8 mouse cellular contexts compared by ENCODE assay signal in genomic region chr7:67445203-67446041, GRCm38 (mm10).
DNase-seq lines count a peak whose midpoint lies in the region; ATAC-seq and TF ChIP-seq lines count a peak whose summit lies in the region.

No protein-coding gene starts in this region.

- H3K36me3 ChIP-seq in kidney, embryonic 14.5 days (ENCODE audit: control insufficient read depth, insufficient read depth, low read length): no peaks in the 10 kb centered on the region
- peaks cover 0 to 10% of the 10 kb centered on the region in 2 experiments; a peak in 2 of 4 replicates for H3K36me3 ChIP-seq in MEL (ENCODE audit: control insufficient read depth in 1 of 2, insufficient read depth in 2 of 2, low read length in 2 of 2)
- no peaks in the 10 kb centered on the region for H3K36me3 ChIP-seq in limb, embryonic 12.5 days
- no peaks in the 10 kb centered on the region for H3K36me3 ChIP-seq in neural tube, embryonic 13.5 days

- TF ChIP-seq POLR2A in MEL (IDR thresholded peaks at IDR 0.05; ENCODE audit: control insufficient read depth in 1 of 2, insufficient read depth in 1 of 2, low read depth in 1 of 2, low read length in 2 of 2, poor library complexity in 1 of 2): no peak

- TF ChIP-seq CTCF in MEL (IDR thresholded peaks at IDR 0.05 in 2 of 3, conservative IDR thresholded peaks at IDR 0.05 in 1 of 3; ENCODE audit: control insufficient read depth in 1 of 3, insufficient read depth in 1 of 3, low read depth in 2 of 3, low read length in 3 of 3, poor library complexity in 1 of 3, severe bottlenecking in 1 of 3): no peak

- no peaks in the 10 kb centered on the region for H3K79me2 ChIP-seq in MEL (ENCODE audit: control insufficient read depth, insufficient read depth, low read length, poor library complexity)

- H3K4me1 ChIP-seq in kidney, embryonic 14.5 days (ENCODE audit: control insufficient read depth, insufficient read depth, low read length): peaks cover 33% of the 10 kb centered on the region
- peaks cover 0 to 15% of the 10 kb centered on the region in 2 experiments; a peak in 2 of 4 replicates for H3K4me1 ChIP-seq in MEL (ENCODE audit: control insufficient read depth in 1 of 2, insufficient read depth in 2 of 2, low read length in 2 of 2)
- peaks cover 46% of the 10 kb centered on the region for H3K4me1 ChIP-seq in limb, embryonic 12.5 days (replicated peaks)
- H3K4me1 ChIP-seq in neural tube, embryonic 13.5 days (replicated peaks): peaks cover 50% of the 10 kb centered on the region

- H3K4me3 ChIP-seq in kidney, embryonic 14.5 days (ENCODE audit: low read length): no peak overlapping the region
- peak overlapping the region; percentile 16 to 44 for H3K4me3 ChIP-seq in MEL (ENCODE audit: control insufficient read depth in 1 of 2, insufficient read depth in 1 of 2, low read depth in 2 of 2, low read length in 2 of 2)
- H3K4me3 ChIP-seq in limb, embryonic 12.5 days (replicated peaks): no peak overlapping the region
- no peak overlapping the region for H3K4me3 ChIP-seq in neural tube, embryonic 13.5 days

- no peak overlapping the region for H3K27ac ChIP-seq in kidney, embryonic 14.5 days (ENCODE audit: low read depth, low read length)
- H3K27ac ChIP-seq in MEL (ENCODE audit: control insufficient read depth, low read depth, low read length): no peak overlapping the region; the same call in 1 of the 2 replicates
- H3K27ac ChIP-seq in limb, embryonic 12.5 days: peak overlapping the region; percentile 45; the same call in 1 of the 2 replicates
- H3K27ac ChIP-seq in neural tube, embryonic 13.5 days (replicated peaks): peak overlapping the region; percentile 78

- TF ChIP-seq RAD21 in MEL (IDR thresholded peaks at IDR 0.05; ENCODE audit: low read depth, low read length): no peak

- DNase-seq in kidney, adult 8-10 months: no peak
- peak; percentile 73 for DNase-seq in MEL (ENCODE audit: low read depth, low spot score)
- DNase-seq in gastrocnemius, postnatal 10 days: peak; percentile 39
- no peak for DNase-seq in testis, postnatal 14 days (ENCODE audit: low spot score)
- DNase-seq in urinary bladder, postnatal 10 days (ENCODE audit: low spot score): no peak

- H3K4me2 ChIP-seq in kidney, embryonic 14.5 days (replicated peaks; ENCODE audit: low read depth, low read length): no peak overlapping the region
- H3K4me2 ChIP-seq in limb, embryonic 12.5 days: no peak overlapping the region
- no peak overlapping the region; the same call in 1 of the 2 replicates for H3K4me2 ChIP-seq in neural tube, embryonic 13.5 days

- WGBS in kidney, embryonic 14.5 days: 33% methylated on average over 12 of the region's 12 CpGs
- WGBS in limb, embryonic 12.5 days: 35% methylated on average over 12 of the region's 12 CpGs
- WGBS in neural tube, embryonic 13.5 days: 16% methylated on average over 12 of the region's 12 CpGs

- H3K9me3 ChIP-seq in kidney, embryonic 14.5 days (ENCODE audit: control insufficient read depth, low read length): no peaks in the 10 kb centered on the region
- no peaks in the 10 kb centered on the region for H3K9me3 ChIP-seq in MEL (replicated peaks; ENCODE audit: insufficient read depth, low read length)
- H3K9me3 ChIP-seq in limb, embryonic 12.5 days: 0 out of 2 replicates have a peak, but pooled peaks cover 3% of the 10 kb centered on the region
- no peaks in the 10 kb centered on the region for H3K9me3 ChIP-seq in neural tube, embryonic 13.5 days

- TF ChIP-seq EP300 in MEL (IDR thresholded peaks at IDR 0.05; ENCODE audit: low read depth in 1 of 2, low read length in 2 of 2): 0 out of 4 replicates have a peak, but pooled peaks of 1 of the 2 experiments have one; percentile 29

- H3K9ac ChIP-seq in kidney, embryonic 14.5 days (ENCODE audit: low read depth, low read length): no peak overlapping the region
- peak overlapping the region; percentile 44 for H3K9ac ChIP-seq in MEL (ENCODE audit: control insufficient read depth, low read depth, low read length, poor library complexity, severe bottlenecking)
- H3K9ac ChIP-seq in limb, embryonic 12.5 days (replicated peaks): no peak overlapping the region
- H3K9ac ChIP-seq in neural tube, embryonic 13.5 days: peak overlapping the region; percentile 44

- ATAC-seq in kidney, embryonic 14.5 days (ENCODE audit: low FRiP score, low TSS enrichment): 0 out of 2 replicates have a peak, but pooled peaks have one; percentile 40
- no peak for ATAC-seq in limb, embryonic 12.5 days (ENCODE audit: insufficient number of reproducible peaks, insufficient read depth, low FRiP score, low TSS enrichment, low read depth)
- ATAC-seq in neural tube, embryonic 13.5 days (ENCODE audit: low read depth): peak; percentile 41

- H3K27me3 ChIP-seq in kidney, embryonic 14.5 days (ENCODE audit: control insufficient read depth, insufficient read depth, low read length): no peaks in the 10 kb centered on the region
- 0 out of 4 replicates have a peak, but pooled peaks cover 2% of the 10 kb centered on the region in 2 experiments for H3K27me3 ChIP-seq in MEL (ENCODE audit: control insufficient read depth in 1 of 2, insufficient read depth in 2 of 2, low read length in 2 of 2)
- no peaks in the 10 kb centered on the region for H3K27me3 ChIP-seq in limb, embryonic 12.5 days
- H3K27me3 ChIP-seq in neural tube, embryonic 13.5 days: no peaks in the 10 kb centered on the region

TF ChIP-seq in MEL, 35 proteins besides CTCF, POLR2A, EP300 and RAD21:
- 0 out of 2 replicates have a peak, but pooled peaks have one; percentile 24 for TF ChIP-seq ETS1 (IDR thresholded peaks at IDR 0.05; ENCODE audit: low read depth, low read length)
- no peak for TF ChIP-seq ZC3H11A (IDR thresholded peaks at IDR 0.05; ENCODE audit: low read depth, low read length)
- TF ChIP-seq USF1 (IDR thresholded peaks at IDR 0.05; ENCODE audit: low read depth, low read length): no peak
- TF ChIP-seq ZKSCAN1 (IDR thresholded peaks at IDR 0.05; ENCODE audit: low read depth, low read length): no peak
- no peak for TF ChIP-seq TCF12 (IDR thresholded peaks at IDR 0.05; ENCODE audit: low read depth, low read length)
- no peak for TF ChIP-seq E2F4 (IDR thresholded peaks at IDR 0.05; ENCODE audit: borderline replicate concordance, low read depth, low read length)
- no peak for TF ChIP-seq POLR2AphosphoS5 (IDR thresholded peaks at IDR 0.05; ENCODE audit: borderline replicate concordance, low read depth, low read length)
- TF ChIP-seq MXI1 (IDR thresholded peaks at IDR 0.05; ENCODE audit: low read depth, low read length): no peak
- TF ChIP-seq TAL1 (IDR thresholded peaks at IDR 0.05; ENCODE audit: low read length): no peak
- no peak for TF ChIP-seq SMC3 (IDR thresholded peaks at IDR 0.05; ENCODE audit: low read depth, low read length)
- TF ChIP-seq HCFC1 (IDR thresholded peaks at IDR 0.05; ENCODE audit: low read depth, low read length): 0 out of 2 replicates have a peak, but pooled peaks have one; percentile 17
- no peak for TF ChIP-seq CHD2 (IDR thresholded peaks at IDR 0.05; ENCODE audit: low read length)
- TF ChIP-seq GATA1 (IDR thresholded peaks at IDR 0.05; ENCODE audit: low read depth, low read length): no peak
- no peak for TF ChIP-seq MYB (IDR thresholded peaks at IDR 0.05; ENCODE audit: low read depth, low read length)
- no peak for TF ChIP-seq MEF2A (IDR thresholded peaks at IDR 0.05; ENCODE audit: extremely low read depth, insufficient replicate concordance, low read depth, low read length, poor library complexity, severe bottlenecking)
- TF ChIP-seq SIN3A (IDR thresholded peaks at IDR 0.05; ENCODE audit: low read length): 0 out of 2 replicates have a peak, but pooled peaks have one; percentile 30
- no peak for TF ChIP-seq USF2 (IDR thresholded peaks at IDR 0.05; ENCODE audit: borderline replicate concordance in 1 of 2, insufficient read depth in 1 of 2, low read depth in 1 of 2, low read length in 2 of 2)
- 0 out of 2 replicates have a peak, but pooled peaks have one; percentile 10 for TF ChIP-seq BHLHE40 (IDR thresholded peaks at IDR 0.05; ENCODE audit: borderline replicate concordance, low read depth, low read length)
- TF ChIP-seq MAFK (IDR thresholded peaks at IDR 0.05; ENCODE audit: borderline replicate concordance, low read depth, low read length): peak; percentile 85
- TF ChIP-seq NRF1 (IDR thresholded peaks at IDR 0.05; ENCODE audit: insufficient read depth, low read depth, low read length, poor library complexity, severe bottlenecking): no peak
- no peak for TF ChIP-seq KAT2A (conservative IDR thresholded peaks at IDR 0.05; ENCODE audit: low read depth, low read length)
- no peak for TF ChIP-seq RCOR1 (IDR thresholded peaks at IDR 0.05; ENCODE audit: low read depth, low read length)
- TF ChIP-seq MAZ (IDR thresholded peaks at IDR 0.05; ENCODE audit: low read depth, low read length): no peak
- no peak for TF ChIP-seq TBP (IDR thresholded peaks at IDR 0.05; ENCODE audit: low read depth, low read length)
- TF ChIP-seq UBTF (IDR thresholded peaks at IDR 0.05; ENCODE audit: borderline replicate concordance, insufficient read depth, low read depth, low read length): no peak
- TF ChIP-seq MAX (IDR thresholded peaks at IDR 0.05; ENCODE audit: low read length): peak; percentile 15; the same call in 1 of the 2 replicates
- TF ChIP-seq ELF1 (IDR thresholded peaks at IDR 0.05; ENCODE audit: low read depth, low read length): no peak

Comparison
In these comparisons a context has a peak if more than half of its experiments do, and no peak if none do; other contexts are left out.
1. H3K27ac ChIP-seq: peak in limb, embryonic 12.5 days (single experiment) and neural tube, embryonic 13.5 days (single experiment); none in kidney, embryonic 14.5 days (single experiment) and MEL (single experiment).
2. H3K4me3 ChIP-seq: peak in MEL (2 of 2); none in kidney, embryonic 14.5 days (single experiment), limb, embryonic 12.5 days (single experiment) and neural tube, embryonic 13.5 days (single experiment).
3. H3K9ac ChIP-seq: peak in MEL (single experiment) and neural tube, embryonic 13.5 days (single experiment); none in kidney, embryonic 14.5 days (single experiment) and limb, embryonic 12.5 days (single experiment).
4. DNase-seq: peak in MEL (single experiment) and gastrocnemius, postnatal 10 days (single experiment); none in kidney, adult 8-10 months (0 of 2), testis, postnatal 14 days (single experiment) and urinary bladder, postnatal 10 days (single experiment).